Mouse (Mus musculus): ENCODE measurements at regions not wholly inside any gene's neighbourhood (a gene's known extent, or its start where the extent isn't known, plus 50 kb on each side); places are given as distances from the start of the nearest gene placed in this dataset.

GRCm38 (mm10) chr13:39278101-39278500 lies 317.4 kb upstream of the Slc35b3 start:
- H3K27ac ChIP-seq: no peak overlapping the region
- intact Hi-C loops (cut with DNase I): no loop called here
- no peak overlapping the region for H3K4me3 ChIP-seq
- WGBS: 42% methylated on average over 1 of the region's 1 CpGs
- H3K4me1 ChIP-seq (ENCODE audit: control insufficient read depth, insufficient read depth, low read length): no peaks in the 10 kb centered on the region
- TF ChIP-seq POLR2A (IDR thresholded peaks at IDR 0.05; ENCODE audit: insufficient read depth, low read depth, low read length): no peak
- no peak for TF ChIP-seq CTCF (IDR thresholded peaks at IDR 0.05)
- no peak for TF ChIP-seq EP300 (IDR thresholded peaks at IDR 0.05; ENCODE audit: insufficient read depth, low read depth, low read length)
- no peaks in the 10 kb centered on the region for H3K27me3 ChIP-seq (ENCODE audit: control insufficient read depth, insufficient read depth, low read length)
- H3K79me2 ChIP-seq (replicated peaks; ENCODE audit: control insufficient read depth, insufficient read depth, low read length): no peaks in the 10 kb centered on the region
- no peak overlapping the region for H3K9ac ChIP-seq (ENCODE audit: low read depth, low read length)
- peak in 1 of 2 experiments; percentile 3 for DNase-seq
- no peaks in the 10 kb centered on the region for H3K36me3 ChIP-seq (ENCODE audit: control insufficient read depth, insufficient read depth, low read length)

GRCm38 (mm10) chr13:39266024-39266423 lies 305.3 kb upstream of the Slc35b3 start:
- no peak overlapping the region for H3K27ac ChIP-seq
- no peaks in the 10 kb centered on the region for H3K36me3 ChIP-seq (ENCODE audit: control insufficient read depth, insufficient read depth, low read length)
- no peak for DNase-seq
- H3K79me2 ChIP-seq (replicated peaks; ENCODE audit: control insufficient read depth, insufficient read depth, low read length): no peaks in the 10 kb centered on the region
- H3K27me3 ChIP-seq (ENCODE audit: control insufficient read depth, insufficient read depth, low read length): no peaks in the 10 kb centered on the region
- H3K9ac ChIP-seq (ENCODE audit: low read depth, low read length): no peak overlapping the region
- 78% methylated on average over 5 of the region's 5 CpGs for WGBS
- TF ChIP-seq EP300 (IDR thresholded peaks at IDR 0.05; ENCODE audit: insufficient read depth, low read depth, low read length) (no peak), POLR2A (IDR thresholded peaks at IDR 0.05; ENCODE audit: insufficient read depth, low read depth, low read length) (no peak), CTCF (IDR thresholded peaks at IDR 0.05) (no peak)
- no peaks in the 10 kb centered on the region for H3K4me1 ChIP-seq (ENCODE audit: control insufficient read depth, insufficient read depth, low read length)
- intact Hi-C loops (cut with DNase I): no loop called here
- no peak overlapping the region for H3K4me3 ChIP-seq

- no peak for TF ChIP-seq POLR2A (IDR thresholded peaks at IDR 0.05; ENCODE audit: insufficient read depth, low read depth, low read length)
- 21% methylated on average over 3 of the region's 3 CpGs for WGBS
- intact Hi-C loops (cut with DNase I): no loop called here
- Histone ChIP-seq H3K4me3 (no peak overlapping the region), H3K36me3 (ENCODE audit: control insufficient read depth, insufficient read depth, low read length) (no peaks in the 10 kb centered on the region), H3K9ac (ENCODE audit: low read depth, low read length) (no peak overlapping the region), H3K4me1 (ENCODE audit: control insufficient read depth, insufficient read depth, low read length) (no peaks in the 10 kb centered on the region), H3K27me3 (ENCODE audit: control insufficient read depth, insufficient read depth, low read length) (no peaks in the 10 kb centered on the region), H3K79me2 (replicated peaks; ENCODE audit: control insufficient read depth, insufficient read depth, low read length) (no peaks in the 10 kb centered on the region), H3K27ac (no peak overlapping the region)
- DNase-seq: no peak
Measured at GRCm38 (mm10) chr13:39256708-39257107, 296.0 kb upstream of the Slc35b3 start.

- H3K27me3 ChIP-seq (ENCODE audit: control insufficient read depth, insufficient read depth, low read length): no peaks in the 10 kb centered on the region
- H3K4me3 ChIP-seq: no peak overlapping the region
- H3K36me3 ChIP-seq (ENCODE audit: control insufficient read depth, insufficient read depth, low read length): no peaks in the 10 kb centered on the region
- H3K9ac ChIP-seq (ENCODE audit: low read depth, low read length): no peak overlapping the region
- TF ChIP-seq POLR2A (IDR thresholded peaks at IDR 0.05; ENCODE audit: insufficient read depth, low read depth, low read length): no peak
- no peak for TF ChIP-seq EP300 (IDR thresholded peaks at IDR 0.05; ENCODE audit: insufficient read depth, low read depth, low read length)
- TF ChIP-seq CTCF (IDR thresholded peaks at IDR 0.05): no peak
- no peaks in the 10 kb centered on the region for H3K79me2 ChIP-seq (replicated peaks; ENCODE audit: control insufficient read depth, insufficient read depth, low read length)
- WGBS: 79% methylated on average over 3 of the region's 3 CpGs
- intact Hi-C loops (cut with DNase I): no loop called here
- H3K27ac ChIP-seq: no peak overlapping the region
- H3K4me1 ChIP-seq (ENCODE audit: control insufficient read depth, insufficient read depth, low read length): no peaks in the 10 kb centered on the region
- DNase-seq: no peak
Measured at GRCm38 (mm10) chr13:39255338-39255737, 294.7 kb upstream of the Slc35b3 start.

- Histone ChIP-seq H3K27ac (no peak overlapping the region), H3K4me3 (no peak overlapping the region), H3K4me1 (ENCODE audit: control insufficient read depth, insufficient read depth, low read length) (no peaks in the 10 kb centered on the region), H3K9ac (ENCODE audit: low read depth, low read length) (no peak overlapping the region), H3K27me3 (ENCODE audit: control insufficient read depth, insufficient read depth, low read length) (no peaks in the 10 kb centered on the region), H3K79me2 (replicated peaks; ENCODE audit: control insufficient read depth, insufficient read depth, low read length) (no peaks in the 10 kb centered on the region), H3K36me3 (ENCODE audit: control insufficient read depth, insufficient read depth, low read length) (no peaks in the 10 kb centered on the region)
- no peak for DNase-seq
- TF ChIP-seq POLR2A (IDR thresholded peaks at IDR 0.05; ENCODE audit: insufficient read depth, low read depth, low read length) (no peak), CTCF (IDR thresholded peaks at IDR 0.05) (no peak), EP300 (IDR thresholded peaks at IDR 0.05; ENCODE audit: insufficient read depth, low read depth, low read length) (no peak)
- 92% methylated on average over 3 of the region's 3 CpGs for WGBS
- intact Hi-C loops (cut with DNase I): no loop called here
Measured at GRCm38 (mm10) chr13:39252591-39252990, 291.9 kb upstream of the Slc35b3 start.

GRCm38 (mm10) chr13:39250096-39250495 lies 289.4 kb upstream of the Slc35b3 start:
- H3K27ac ChIP-seq: no peak overlapping the region
- no peaks in the 10 kb centered on the region for H3K27me3 ChIP-seq (ENCODE audit: control insufficient read depth, insufficient read depth, low read length)
- WGBS: 57% methylated on average over 4 of the region's 4 CpGs
- TF ChIP-seq CTCF (IDR thresholded peaks at IDR 0.05) (no peak), EP300 (IDR thresholded peaks at IDR 0.05; ENCODE audit: insufficient read depth, low read depth, low read length) (no peak), POLR2A (IDR thresholded peaks at IDR 0.05; ENCODE audit: insufficient read depth, low read depth, low read length) (no peak)
- H3K79me2 ChIP-seq (replicated peaks; ENCODE audit: control insufficient read depth, insufficient read depth, low read length): no peaks in the 10 kb centered on the region
- H3K36me3 ChIP-seq (ENCODE audit: control insufficient read depth, insufficient read depth, low read length): no peaks in the 10 kb centered on the region
- no peak overlapping the region for H3K4me3 ChIP-seq
- no peaks in the 10 kb centered on the region for H3K4me1 ChIP-seq (ENCODE audit: control insufficient read depth, insufficient read depth, low read length)
- H3K9ac ChIP-seq (ENCODE audit: low read depth, low read length): no peak overlapping the region
- intact Hi-C loops (cut with DNase I): no loop called here
- DNase-seq: no peak
